Mouse (Mus musculus) macrophage (primary cell): ENCODE measurements at regions not wholly inside any gene's neighbourhood (a gene's known extent, or its start where the extent isn't known, plus 50 kb on each side); places are given as distances from the start of the nearest gene placed in this dataset.

ENCODE experiments used
- H3K27ac ChIP-seq: fragments of 350-480 bp; formaldehyde crosslinking; 2 replicates; pipeline ENCODE4 v1.9.0; 2021
- H3K36me3 ChIP-seq: fragments of 350-480 bp; formaldehyde crosslinking; 2 replicates; pipeline ENCODE4 v1.9.0; 2021; ENCODE audit errors: inconsistent target
- H3K4me3 ChIP-seq: fragments of 350-480 bp; formaldehyde crosslinking; 2 replicates; pipeline ENCODE4 v1.9.0; 2021; ENCODE audit errors: inconsistent target
- H3K79me2 ChIP-seq: fragments of 350-480 bp; formaldehyde crosslinking; 2 replicates; pipeline ENCODE4 v1.9.0; 2021; ENCODE audit errors: inconsistent target
- WGBS: methylation state at CpG from one replicate; pipeline ENCODE4 v1.1.7; 2026; ENCODE audit warnings: inconsistent platforms; ENCODE audit not compliant: missing documents; 5-methylcytosine and 5-hydroxymethylcytosine counted together

- H3K79me2 ChIP-seq, result no peaks in the 10 kb centered on the region
- no peak overlapping the region for H3K4me3 ChIP-seq
- 93% methylated on average over 3 of the region's 3 CpGs for WGBS
- H3K36me3 ChIP-seq, result no peaks in the 10 kb centered on the region
- no peak overlapping the region for H3K27ac ChIP-seq
Observed at GRCm38 (mm10) chr13:110599666-110600065, 204.8 kb downstream of the Plk2 start.

GRCm38 (mm10) chr13:110600377-110600776 lies 205.5 kb downstream of the Plk2 start:
- no peaks in the 10 kb centered on the region for H3K79me2 ChIP-seq
- no peaks in the 10 kb centered on the region for H3K36me3 ChIP-seq
- H3K27ac ChIP-seq, result no peak overlapping the region
- H3K4me3 ChIP-seq, result no peak overlapping the region
- WGBS, result 96% methylated on average over 9 of the region's 9 CpGs

- Histone ChIP-seq H3K4me3 (no peak overlapping the region), H3K36me3 (no peaks in the 10 kb centered on the region), H3K27ac (no peak overlapping the region), H3K79me2 (no peaks in the 10 kb centered on the region)
- WGBS, result 84% methylated on average over 5 of the region's 5 CpGs
Observed at GRCm38 (mm10) chr13:110601352-110601751, 206.5 kb downstream of the Plk2 start.

- no peak overlapping the region for H3K4me3 ChIP-seq
- H3K27ac ChIP-seq, result no peak overlapping the region
- H3K79me2 ChIP-seq, result no peaks in the 10 kb centered on the region
- no peaks in the 10 kb centered on the region for H3K36me3 ChIP-seq
- 52% methylated on average over 6 of the region's 6 CpGs for WGBS
Observed at GRCm38 (mm10) chr13:110601840-110602239, 207.0 kb downstream of the Plk2 start.

GRCm38 (mm10) chr13:110602894-110603293 lies 208.0 kb downstream of the Plk2 start:
- no peaks in the 10 kb centered on the region for H3K36me3 ChIP-seq
- H3K79me2 ChIP-seq, result no peaks in the 10 kb centered on the region
- no peak overlapping the region for H3K4me3 ChIP-seq
- 86% methylated on average over 1 of the region's 1 CpGs for WGBS
- no peak overlapping the region for H3K27ac ChIP-seq

GRCm38 (mm10) chr13:110619010-110619409 lies 224.2 kb downstream of the Plk2 start:
- no peaks in the 10 kb centered on the region for H3K36me3 ChIP-seq
- 90% methylated on average over 6 of the region's 6 CpGs for WGBS

GRCm38 (mm10) chr13:110627136-110627535 lies 232.3 kb downstream of the Plk2 start:
- Histone ChIP-seq H3K27ac (no peak overlapping the region), H3K4me3 (no peak overlapping the region), H3K36me3 (no peaks in the 10 kb centered on the region), H3K79me2 (no peaks in the 10 kb centered on the region)
- 84% methylated on average over 6 of the region's 6 CpGs for WGBS

More at GRCm38 (mm10) chr13:110619010-110619409, 224.2 kb downstream of the Plk2 start:
- H3K27ac ChIP-seq, result no peak overlapping the region
- H3K4me3 ChIP-seq, result no peak overlapping the region
- H3K79me2 ChIP-seq, result no peaks in the 10 kb centered on the region

GRCm38 (mm10) chr13:110627732-110628131 lies 232.9 kb downstream of the Plk2 start:
- Histone ChIP-seq H3K36me3 (no peaks in the 10 kb centered on the region), H3K4me3 (no peak overlapping the region), H3K79me2 (no peaks in the 10 kb centered on the region), H3K27ac (no peak overlapping the region)
- 83% methylated on average over 9 of the region's 9 CpGs for WGBS

- H3K27ac ChIP-seq, result no peak overlapping the region
- no peak overlapping the region for H3K4me3 ChIP-seq
- H3K79me2 ChIP-seq, result no peaks in the 10 kb centered on the region
- no peaks in the 10 kb centered on the region for H3K36me3 ChIP-seq
- 100% methylated on average over 1 of the region's 1 CpGs for WGBS
Observed at GRCm38 (mm10) chr13:110628201-110628600, 233.4 kb downstream of the Plk2 start.

- H3K79me2 ChIP-seq, result no peaks in the 10 kb centered on the region
- no peak overlapping the region for H3K27ac ChIP-seq
- no peaks in the 10 kb centered on the region for H3K36me3 ChIP-seq
- 91% methylated on average over 3 of the region's 3 CpGs for WGBS
- H3K4me3 ChIP-seq, result no peak overlapping the region
Observed at GRCm38 (mm10) chr13:110633261-110633781, 238.5 kb downstream of the Plk2 start.

GRCm38 (mm10) chr13:110633899-110634298 lies 239.1 kb downstream of the Plk2 start:
- Histone ChIP-seq H3K4me3 (no peak overlapping the region), H3K27ac (no peak overlapping the region), H3K36me3 (no peaks in the 10 kb centered on the region), H3K79me2 (no peaks in the 10 kb centered on the region)
- WGBS, result 100% methylated on average over 1 of the region's 1 CpGs

- H3K4me3 ChIP-seq, result no peak overlapping the region
- H3K27ac ChIP-seq, result no peak overlapping the region
- H3K79me2 ChIP-seq, result no peaks in the 10 kb centered on the region
- no peaks in the 10 kb centered on the region for H3K36me3 ChIP-seq
- WGBS, result 93% methylated on average over 3 of the region's 3 CpGs
Observed at GRCm38 (mm10) chr13:110642792-110643191, 247.9 kb downstream of the Plk2 start.

- Histone ChIP-seq H3K79me2 (no peaks in the 10 kb centered on the region), H3K4me3 (no peak overlapping the region), H3K36me3 (no peaks in the 10 kb centered on the region), H3K27ac (no peak overlapping the region)
- WGBS, result 46% methylated on average over 11 of the region's 11 CpGs
Observed at GRCm38 (mm10) chr13:110643198-110643896, 248.5 kb downstream of the Plk2 start.

- Histone ChIP-seq H3K4me3 (no peak overlapping the region), H3K36me3 (no peaks in the 10 kb centered on the region), H3K27ac (no peak overlapping the region), H3K79me2 (no peaks in the 10 kb centered on the region)
- 79% methylated on average over 2 of the region's 3 CpGs for WGBS
Observed at GRCm38 (mm10) chr13:110643897-110644213, 249.0 kb downstream of the Plk2 start.

GRCm38 (mm10) chr13:110649378-110649777 lies 254.5 kb downstream of the Plk2 start:
- H3K27ac ChIP-seq, result no peak overlapping the region
- 80% methylated on average over 1 of the region's 1 CpGs for WGBS
- no peaks in the 10 kb centered on the region for H3K79me2 ChIP-seq
- no peaks in the 10 kb centered on the region for H3K36me3 ChIP-seq
- no peak overlapping the region for H3K4me3 ChIP-seq
